Comparison of ENCODE assay signal across 17 mouse cellular contexts in genomic region chr2:96401186-96401811, GRCm38 (mm10).
A peak's percentile ranks its signal among the peaks of the same experiment; 100 is the strongest.
DNase-seq lines count a peak whose midpoint lies in the region; ATAC-seq and TF ChIP-seq lines count a peak whose summit lies in the region.
"Had no signal": no experiment of that assay in that cellular context is flagged by ENCODE, and none has a peak within 500 bp of the region (broad histone marks: within the 10 kb centered on the region; RNA-seq: fewer than 3 reads in every experiment).

No protein-coding gene starts in this region.

- H3K4me3 ChIP-seq in midbrain, embryonic 15.5 days = no peak overlapping the region
- H3K4me3 ChIP-seq: heart, embryonic 12.5 days; limb, embryonic 12.5 days; liver, embryonic 15.5 days had no signal

- no peak overlapping the region for H3K4me2 ChIP-seq in midbrain, embryonic 15.5 days
- H3K4me2 ChIP-seq: heart, embryonic 12.5 days; limb, embryonic 12.5 days; liver, embryonic 15.5 days had no signal

- WGBS in midbrain, embryonic 15.5 days = 95% methylated on average over 1 of the region's 1 CpGs

- TF ChIP-seq CTCF in brain, embryonic 14.5 days (IDR thresholded peaks at IDR 0.05; ENCODE audit: borderline replicate concordance, extremely low read depth, insufficient read depth, insufficient read length) = no peak

- H3K27me3 ChIP-seq in midbrain, embryonic 15.5 days (replicated peaks) = no peaks in the 10 kb centered on the region
- H3K27me3 ChIP-seq: heart, embryonic 12.5 days; limb, embryonic 12.5 days; liver, embryonic 15.5 days; Patski had no signal

- H3K27ac ChIP-seq in midbrain, embryonic 15.5 days = no peak overlapping the region
- H3K27ac ChIP-seq: limb, embryonic 12.5 days; liver, embryonic 15.5 days had no signal

- no peak for TF ChIP-seq POLR2A in brain, embryonic 14.5 days (IDR thresholded peaks at IDR 0.05; ENCODE audit: borderline replicate concordance, extremely low read depth, insufficient read depth, insufficient read length, poor library complexity, severe bottlenecking)

- ATAC-seq in frontal cortex, adult (ENCODE audit: low TSS enrichment) = peak; percentile 99
- peak; percentile 71; the same call in 1 of the 2 replicates for ATAC-seq in midbrain, embryonic 15.5 days (replicated peaks)
- ATAC-seq: Patski had no signal

- no peaks in the 10 kb centered on the region for H3K4me1 ChIP-seq in midbrain, embryonic 15.5 days
- H3K4me1 ChIP-seq: heart, embryonic 12.5 days; limb, embryonic 12.5 days; liver, embryonic 15.5 days had no signal

- H3K9me3 ChIP-seq in midbrain, embryonic 15.5 days = no peaks in the 10 kb centered on the region
- H3K9me3 ChIP-seq: heart, embryonic 12.5 days; limb, embryonic 12.5 days; liver, embryonic 15.5 days had no signal

- no peak overlapping the region for H3K9ac ChIP-seq in midbrain, embryonic 15.5 days
- H3K9ac ChIP-seq: heart, embryonic 12.5 days; limb, embryonic 12.5 days; liver, embryonic 15.5 days had no signal

- H3K36me3 ChIP-seq in midbrain, embryonic 15.5 days (replicated peaks) = no peaks in the 10 kb centered on the region
- H3K36me3 ChIP-seq: heart, embryonic 12.5 days; limb, embryonic 12.5 days; liver, embryonic 15.5 days had no signal

- no peak for DNase-seq in frontal cortex, postnatal 25 days (ENCODE audit: low spot score in 2 of 2)
- peak; percentile 51 for DNase-seq in left cerebral cortex, adult 11 months (ENCODE audit: low spot score)
- no peak for DNase-seq in left cerebral cortex, adult 18-20 months (ENCODE audit: low spot score in 2 of 2)
- DNase-seq in brain, embryonic 14.5 days (ENCODE audit: low read depth) = peak; percentile 79
- DNase-seq in cerebellum, postnatal 4 days (ENCODE audit: low spot score in 2 of 2) = no peak
- DNase-seq in ovary, adult 18-20 months (ENCODE audit: low spot score) = no peak
- DNase-seq: cerebellum, adult 9-10 months; gastrocnemius, postnatal 36 days; heart, postnatal 4 days; kidney, adult 2 months; right cerebral cortex, postnatal 4 days had no signal

Comparison
In these comparisons a context has a peak if more than half of its experiments do, and no peak if none do; other contexts are left out.
1. DNase-seq: peak in left cerebral cortex, adult 11 months (single experiment) and brain, embryonic 14.5 days (single experiment); none in frontal cortex, postnatal 25 days (0 of 2), left cerebral cortex, adult 18-20 months (0 of 2), cerebellum, postnatal 4 days (0 of 2) and ovary, adult 18-20 months (single experiment).